11 mouse cellular contexts compared by ENCODE assay signal in genomic region chr9:69759721-69760221, GRCm38 (mm10). TPM values are rescaled to one million over a fixed set of nuclear protein-coding genes. Genes with fewer than 3 reads are reported as not detected.
DNase-seq lines count a peak whose midpoint lies in the region; ATAC-seq lines count a peak whose summit lies in the region.
"Had no signal": no experiment of that assay in that cellular context is flagged by ENCODE, and none has a peak within 500 bp of the region (broad histone marks: within the 10 kb centered on the region; RNA-seq: fewer than 3 reads in every experiment).

No protein-coding gene starts in this region.

- no peaks in the 10 kb centered on the region for H3K36me3 ChIP-seq in kidney, embryonic 16.5 days (ENCODE audit: insufficient read depth, low read length)
- no peaks in the 10 kb centered on the region for H3K36me3 ChIP-seq in embryonic facial prominence, embryonic 12.5 days
- H3K36me3 ChIP-seq in limb, embryonic 11.5 days (ENCODE audit: control insufficient read depth, insufficient read depth, low read length), result no peaks in the 10 kb centered on the region

- H3K4me2 ChIP-seq in kidney, embryonic 16.5 days (replicated peaks; ENCODE audit: low read depth, low read length), result no peak overlapping the region
- peak overlapping the region; percentile 30 for H3K4me2 ChIP-seq in embryonic facial prominence, embryonic 12.5 days (replicated peaks)
- peak overlapping the region; percentile 15; the same call in 1 of the 2 replicates for H3K4me2 ChIP-seq in limb, embryonic 11.5 days (ENCODE audit: low read depth, severe bottlenecking)

- no peak for DNase-seq in kidney, postnatal 25 days
- peak; percentile 70 for DNase-seq in limb, embryonic 11.5 days (ENCODE audit: low spot score)
- DNase-seq in retina, postnatal 1 day, result peak; percentile 27
- DNase-seq in left cerebral cortex, adult 18-20 months (ENCODE audit: low spot score in 2 of 2), result no peak
- no peak for DNase-seq in cerebellum, postnatal 14 days
- DNase-seq in liver, result no peak
- DNase-seq: kidney, adult 2 months had no signal

- H3K9ac ChIP-seq in kidney, embryonic 16.5 days (replicated peaks; ENCODE audit: low read length), result no peak overlapping the region
- no peak overlapping the region for H3K9ac ChIP-seq in embryonic facial prominence, embryonic 12.5 days
- no peak overlapping the region for H3K9ac ChIP-seq in limb, embryonic 11.5 days (ENCODE audit: low read length)

- H3K4me3 ChIP-seq in kidney, embryonic 16.5 days (ENCODE audit: low read length), result peak overlapping the region; percentile 7
- peak overlapping the region; percentile 7; the same call in 1 of the 2 replicates for H3K4me3 ChIP-seq in embryonic facial prominence, embryonic 12.5 days
- no peak overlapping the region for H3K4me3 ChIP-seq in limb, embryonic 11.5 days (ENCODE audit: low read depth, low read length)

- ATAC-seq in kidney, embryonic 16.5 days (ENCODE audit: low FRiP score, low TSS enrichment), result 0 out of 2 replicates have a peak, but pooled peaks have one; percentile 12
- no peak for ATAC-seq in embryonic facial prominence, embryonic 12.5 days (ENCODE audit: insufficient number of reproducible peaks, insufficient read depth, low FRiP score, low TSS enrichment)
- no peak for ATAC-seq in limb, embryonic 11.5 days (ENCODE audit: insufficient number of reproducible peaks, low FRiP score, low TSS enrichment, low read depth)

- WGBS in kidney, embryonic 16.5 days, result under 1% methylated on average over 44 of the region's 44 CpGs
- under 1% methylated on average over 44 of the region's 44 CpGs for WGBS in embryonic facial prominence, embryonic 12.5 days
- WGBS in limb, embryonic 11.5 days, result under 1% methylated on average over 44 of the region's 44 CpGs

- peaks cover 98% of the 10 kb centered on the region for H3K27me3 ChIP-seq in kidney, embryonic 16.5 days (ENCODE audit: insufficient read depth, low read length)
- H3K27me3 ChIP-seq in embryonic facial prominence, embryonic 12.5 days, result peaks cover 91% of the 10 kb centered on the region
- H3K27me3 ChIP-seq in limb, embryonic 11.5 days (ENCODE audit: control insufficient read depth, insufficient read depth, low read length), result peaks cover 91% of the 10 kb centered on the region

- H3K27ac ChIP-seq in kidney, embryonic 16.5 days (ENCODE audit: low read length), result no peak overlapping the region
- no peak overlapping the region for H3K27ac ChIP-seq in embryonic facial prominence, embryonic 12.5 days
- H3K27ac ChIP-seq in limb, embryonic 11.5 days (replicated peaks; ENCODE audit: low read depth, low read length), result no peak overlapping the region
- H3K27ac ChIP-seq: macrophage had no signal

- H3K9me3 ChIP-seq in kidney, embryonic 16.5 days (ENCODE audit: low read length), result no peaks in the 10 kb centered on the region
- H3K9me3 ChIP-seq in embryonic facial prominence, embryonic 12.5 days, result no peaks in the 10 kb centered on the region
- H3K9me3 ChIP-seq in limb, embryonic 11.5 days (ENCODE audit: control insufficient read depth, low read length), result no peaks in the 10 kb centered on the region

- H3K4me1 ChIP-seq in kidney, embryonic 16.5 days (ENCODE audit: insufficient read depth, low read length), result peaks cover 9% of the 10 kb centered on the region; the same call in 1 of the 2 replicates
- peaks cover 15% of the 10 kb centered on the region for H3K4me1 ChIP-seq in embryonic facial prominence, embryonic 12.5 days
- H3K4me1 ChIP-seq in limb, embryonic 11.5 days (ENCODE audit: control insufficient read depth, insufficient read depth, low read length), result peaks cover 14% of the 10 kb centered on the region; the same call in 1 of the 2 replicates

RNA-seq across cellular contexts. Expression of gene Foxb1, which starts 1.0 kb away (rescaled TPM):
- 0.05 and 0.09 TPM in 2 replicates for polyA plus RNA-seq in kidney, embryonic 16.5 days (2015; fragmentation: Nextera tagmentation; extraction: Ambion mirVana)
- polyA plus RNA-seq in embryonic facial prominence, embryonic 12.5 days (2016; fragmentation: Nextera tagmentation; extraction: Ambion mirVana), result 0.06 and 0.17 TPM in 2 replicates
- 0.06 and 0.09 TPM in 2 replicates for polyA plus RNA-seq in limb, embryonic 11.5 days (2014; fragmentation: Nextera tagmentation; extraction: Ambion mirVana)
- total RNA-seq in left cerebral cortex, adult 18-20 months (2021), result under 1 TPM in 1 of 2 experiments, not detected in 1; 0.12 TPM
- polyA plus RNA-seq: kidney, adult 2 months; macrophage; spleen, adult 2 months had no signal

Comparison
In these comparisons a context has a peak if more than half of its experiments do, and no peak if none do; other contexts are left out.
1. DNase-seq: peak in limb, embryonic 11.5 days (single experiment) and retina, postnatal 1 day (single experiment); none in kidney, postnatal 25 days (0 of 2), left cerebral cortex, adult 18-20 months (0 of 2), cerebellum, postnatal 14 days (0 of 2) and liver (single experiment).